Mouse (Mus musculus): ENCODE measurements around the gene Cmah.
A peak's percentile ranks its signal among the peaks of the same experiment; 100 is the strongest.

Cmah gene

GRCm38 (mm10) chr13:24327201-24327600 is at the start of gene Cmah:
Gene Cmah, plus strand, starts transcription at chr13:24327404.
- DNase-seq (ENCODE audit: extremely low read depth, low read depth): no peak

DNA sequence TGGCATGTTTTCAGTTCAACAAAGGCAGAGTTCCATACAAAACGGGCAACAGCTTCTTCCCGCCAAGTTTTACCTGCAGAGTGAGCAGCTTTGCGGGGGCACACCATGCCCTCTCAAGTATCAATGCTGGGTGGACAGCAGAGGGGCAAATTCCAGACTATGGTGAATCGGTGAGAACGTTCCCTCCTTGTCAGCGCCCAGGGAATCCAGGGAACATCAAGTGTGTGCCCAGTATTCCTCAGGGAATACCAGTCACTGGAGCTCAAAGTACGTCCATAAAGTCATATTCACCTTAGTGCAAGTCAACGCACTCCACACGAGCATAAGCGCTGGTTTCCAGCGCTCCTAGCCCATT is 47.8 kb upstream of the Cmah start:
- no peak for DNase-seq (ENCODE audit: extremely low read depth, low read depth)

GRCm38 (mm10) chr13:24279762-24280438 is 47.3 kb upstream of the Cmah start:
- DNase-seq (ENCODE audit: extremely low read depth, low read depth): no peak

- peak; percentile 40 for DNase-seq (ENCODE audit: extremely low read depth, low read depth)
Measured at GRCm38 (mm10) chr13:24280439-24281431, 46.5 kb upstream of the Cmah start, which contains the start of gene Carmil1. Gene Carmil1, minus strand, starts transcription at chr13:24280795.

- no peak for DNase-seq (ENCODE audit: extremely low read depth, low read depth)
Measured at GRCm38 (mm10) chr13:24287381-24287780, 39.8 kb upstream of the Cmah start.

- DNase-seq (ENCODE audit: extremely low read depth, low read depth): peak; percentile 36
Measured at GRCm38 (mm10) chr13:24297252-24297651, 30.0 kb upstream of the Cmah start.

DNA sequence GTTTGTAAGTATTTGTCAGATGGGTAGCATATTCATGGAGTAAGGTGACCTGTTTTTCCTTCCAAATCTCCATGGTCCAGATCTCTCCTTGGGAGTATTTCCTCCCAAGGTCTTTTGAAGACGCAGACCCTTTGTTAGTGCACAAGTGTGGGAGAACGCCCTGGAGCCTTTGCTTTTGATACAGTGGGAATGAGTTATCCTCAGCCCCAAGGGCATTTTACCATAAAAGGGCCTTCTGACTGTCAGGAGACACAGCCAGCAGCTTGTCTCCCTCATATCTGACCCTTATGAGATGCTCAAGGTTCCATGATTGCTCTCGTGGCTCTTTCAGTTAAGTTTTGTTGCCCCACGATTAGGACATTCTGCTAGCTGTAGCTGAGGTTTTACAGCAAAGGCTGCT is 21.7 kb upstream of the Cmah start:
- no peak for DNase-seq (ENCODE audit: extremely low read depth, low read depth)

- DNase-seq (ENCODE audit: extremely low read depth, low read depth): no peak
Measured at GRCm38 (mm10) chr13:24306248-24306647, 21.0 kb upstream of the Cmah start.

DNA sequence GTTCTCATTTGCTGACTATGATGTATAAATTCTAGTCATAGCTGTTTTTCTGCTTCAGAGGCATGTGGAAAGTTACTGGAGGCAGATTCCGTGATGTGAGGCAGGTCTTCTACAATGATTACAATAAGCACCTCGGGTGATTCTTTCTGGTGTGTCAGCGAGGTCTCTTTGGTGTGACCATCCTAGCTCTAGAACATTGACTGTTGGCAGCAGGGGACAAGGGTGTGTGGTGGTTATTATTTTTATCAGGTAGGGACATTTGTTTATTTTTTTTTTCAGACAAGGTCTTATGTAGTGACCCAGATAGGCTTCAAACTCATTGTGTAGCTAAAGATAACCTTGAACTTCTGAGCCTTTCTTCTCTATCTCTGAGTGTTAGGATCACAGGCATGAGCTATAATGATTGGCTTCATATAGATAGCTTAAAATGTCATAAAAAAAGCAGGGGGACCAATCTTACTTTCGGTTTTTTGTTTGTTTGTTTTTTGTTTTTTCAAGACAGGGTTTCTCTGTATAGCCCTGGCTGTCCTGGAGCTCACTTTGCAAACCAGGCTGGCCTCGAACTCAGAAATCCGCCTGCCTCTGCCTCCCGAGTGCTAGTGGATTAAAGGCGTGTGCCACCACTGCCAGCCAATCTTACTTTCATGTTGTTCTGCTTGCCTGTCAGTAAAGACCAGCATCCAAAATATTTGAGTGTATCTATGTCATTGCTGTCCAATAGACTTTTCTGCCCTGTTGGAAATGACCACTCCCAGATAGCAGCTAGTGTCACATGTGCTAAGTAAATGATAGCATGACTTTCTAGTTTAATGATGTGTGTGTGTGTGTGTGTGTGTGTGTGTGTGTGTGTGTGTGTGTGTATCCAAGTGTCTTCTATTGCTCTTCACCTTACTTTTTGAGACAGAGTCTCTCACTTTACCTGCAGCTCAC is 15.9 kb upstream of the Cmah start:
- no peak for DNase-seq (ENCODE audit: extremely low read depth, low read depth)

GRCm38 (mm10) chr13:24316563-24316962 is 10.6 kb upstream of the Cmah start:
- DNase-seq (ENCODE audit: extremely low read depth, low read depth): no peak

- DNase-seq (ENCODE audit: extremely low read depth, low read depth): no peak
Measured at GRCm38 (mm10) chr13:24318618-24319017, 8.6 kb upstream of the Cmah start.

DNA sequence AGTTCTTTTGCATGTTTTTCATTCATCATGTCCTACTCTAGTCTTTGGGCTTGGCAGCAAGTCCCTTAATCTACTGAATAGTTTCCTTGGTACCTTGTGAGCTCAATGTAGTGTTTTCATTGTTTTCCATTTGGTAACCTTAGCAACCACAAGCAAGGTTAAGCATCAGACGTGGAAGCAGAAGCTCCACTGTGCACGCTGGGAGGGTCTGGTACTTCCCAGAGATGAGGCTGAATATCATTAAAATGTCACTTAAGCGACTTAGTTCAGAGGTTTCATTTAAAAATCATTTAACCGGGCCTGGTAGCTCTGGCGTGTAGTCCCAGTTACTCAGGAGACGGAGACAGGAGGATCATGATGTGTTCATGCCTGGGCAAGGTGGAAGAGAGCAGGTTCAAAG is 5.9 kb upstream of the Cmah start:
- no peak for DNase-seq (ENCODE audit: extremely low read depth, low read depth)

GRCm38 (mm10) chr13:24328036-24328817 is 1.0 kb downstream of the Cmah start:
- no peak for DNase-seq (ENCODE audit: extremely low read depth, low read depth)

GRCm38 (mm10) chr13:24330128-24330527 is 2.9 kb downstream of the Cmah start:
- DNase-seq (ENCODE audit: extremely low read depth, low read depth): no peak

- no peak for DNase-seq (ENCODE audit: extremely low read depth, low read depth)
Measured at GRCm38 (mm10) chr13:24330836-24331523, 3.8 kb downstream of the Cmah start.

GRCm38 (mm10) chr13:24332537-24332936 is 5.3 kb downstream of the Cmah start:
- DNase-seq (ENCODE audit: extremely low read depth, low read depth): no peak

DNA sequence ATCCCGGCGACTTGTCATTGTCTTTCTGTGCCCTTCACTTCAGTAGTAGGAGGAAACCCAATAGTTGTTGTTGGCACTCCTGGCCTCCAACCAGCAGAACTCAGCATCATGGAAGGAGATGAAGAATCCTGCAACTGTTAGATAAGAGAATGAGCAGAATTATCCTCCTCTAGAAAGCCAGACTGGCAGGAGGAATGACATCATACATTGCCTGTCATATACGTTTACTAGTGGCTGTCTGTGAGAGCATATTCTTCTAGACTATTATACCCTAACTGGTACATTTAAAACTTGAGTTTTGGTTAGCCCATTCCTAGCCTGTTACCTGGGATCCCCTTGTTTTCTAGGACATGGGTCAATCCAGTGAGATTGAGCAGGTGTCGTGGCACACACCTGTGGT is 9.6 kb downstream of the Cmah start:
- peak; percentile 6 for DNase-seq (ENCODE audit: extremely low read depth, low read depth)

DNA sequence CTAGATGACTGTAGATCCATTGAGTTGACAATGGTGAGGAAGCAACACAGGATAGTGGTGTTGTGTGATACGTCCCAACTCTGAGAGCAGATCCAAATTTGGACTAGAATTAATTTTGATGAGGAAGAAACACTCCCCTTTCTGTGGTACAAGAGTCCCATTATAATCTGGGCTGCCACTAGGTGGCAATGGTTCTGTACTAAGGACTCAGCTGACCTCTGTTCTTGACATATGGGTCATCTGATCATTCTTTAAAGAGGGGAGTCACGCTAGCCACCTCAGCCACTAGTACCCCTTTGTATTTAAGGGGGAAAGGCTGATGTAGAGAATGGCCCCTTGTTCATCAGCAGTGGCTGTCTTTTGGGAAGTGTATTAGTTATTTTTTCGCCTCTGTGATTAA is 10.7 kb downstream of the Cmah start:
- peak; percentile 30 for DNase-seq (ENCODE audit: extremely low read depth, low read depth)

DNA sequence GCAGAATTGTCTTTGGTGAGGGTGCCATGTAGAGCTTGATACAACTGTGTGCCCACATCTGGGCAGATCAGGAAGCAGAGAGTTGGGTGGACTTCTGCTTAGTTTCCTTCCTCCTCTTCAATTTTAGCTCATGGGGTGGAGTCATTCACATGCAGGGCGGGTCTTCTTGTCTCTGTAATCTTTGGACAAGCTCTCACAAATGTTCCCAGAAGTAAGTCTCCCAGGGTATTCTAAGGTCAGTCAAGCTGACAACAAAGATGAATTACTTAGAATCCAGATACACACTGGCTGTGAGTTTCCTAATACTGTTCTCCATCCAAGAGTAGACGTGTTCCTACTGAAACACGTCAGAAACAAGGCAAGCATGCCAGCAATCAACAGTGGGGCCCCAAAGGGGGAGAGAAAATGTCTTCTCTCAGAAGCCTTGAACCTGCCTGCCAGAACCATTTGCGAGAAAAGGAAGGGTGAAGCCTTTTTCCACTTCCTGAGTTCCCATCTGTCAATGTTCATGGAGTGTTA is 11.2 kb downstream of the Cmah start:
- DNase-seq (ENCODE audit: extremely low read depth, low read depth): peak; percentile 47

GRCm38 (mm10) chr13:24339907-24340306 is 12.7 kb downstream of the Cmah start:
- DNase-seq (ENCODE audit: extremely low read depth, low read depth): no peak

All from MEL-GATA-1-ER (cell line).